Mouse (Mus musculus): ENCODE data around the gene Gm16368.
"Not testable (repeated sequence)": the region's sequence is repeated elsewhere in the genome, so short reads cannot be mapped to it uniquely, and the experiment has no call there.

Gene Gm16368

DNA sequence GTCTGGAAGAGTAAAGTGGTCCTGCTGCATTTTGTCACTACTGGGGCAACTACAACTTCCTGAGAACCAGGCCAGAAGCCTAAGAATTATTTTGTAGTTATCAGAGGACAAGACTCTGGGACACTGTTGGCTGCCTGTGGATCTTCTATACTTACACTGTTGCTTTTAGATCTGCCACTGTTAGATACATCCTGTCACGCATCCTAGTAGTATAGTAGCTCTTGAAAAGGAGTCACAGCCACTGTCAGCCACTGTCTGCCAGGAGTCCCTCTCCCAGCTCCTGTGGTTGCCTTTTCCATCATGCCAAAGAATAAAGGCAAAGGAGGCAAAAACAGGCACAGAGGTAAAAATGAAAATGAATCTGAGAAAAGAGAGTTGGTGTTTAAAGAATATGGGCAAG, at the start of gene Gm16368:
Gene Gm16368, plus strand, starts transcription at position 301 of the 400 bp plus-strand sequence.
- not testable (repeated sequence) for DNase-seq (ENCODE audit: extremely low spot score, low read depth, low spot score)

DNA sequence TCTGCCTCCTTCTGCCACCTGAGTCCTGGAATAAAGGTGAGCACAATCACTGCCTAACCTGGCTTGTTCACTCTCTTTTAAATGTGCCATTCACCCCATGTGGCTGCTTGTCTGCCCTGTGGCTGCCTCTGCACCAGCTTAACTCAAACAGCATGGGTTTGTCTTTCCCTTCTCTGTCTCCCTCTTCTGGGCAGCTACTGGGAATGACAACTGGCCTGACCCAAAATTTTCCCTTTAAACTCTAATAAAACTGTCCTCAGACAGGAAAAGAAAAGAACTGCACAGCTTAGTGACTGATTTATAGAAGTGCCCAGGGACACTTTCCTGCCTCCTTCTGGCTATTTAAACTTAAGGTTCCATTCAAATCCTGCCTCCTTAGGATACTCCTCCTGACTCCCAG, 44.4 kb upstream of the Gm16368 start:
- DNase-seq (ENCODE audit: extremely low spot score, low read depth, low spot score), result not testable (repeated sequence)

DNA sequence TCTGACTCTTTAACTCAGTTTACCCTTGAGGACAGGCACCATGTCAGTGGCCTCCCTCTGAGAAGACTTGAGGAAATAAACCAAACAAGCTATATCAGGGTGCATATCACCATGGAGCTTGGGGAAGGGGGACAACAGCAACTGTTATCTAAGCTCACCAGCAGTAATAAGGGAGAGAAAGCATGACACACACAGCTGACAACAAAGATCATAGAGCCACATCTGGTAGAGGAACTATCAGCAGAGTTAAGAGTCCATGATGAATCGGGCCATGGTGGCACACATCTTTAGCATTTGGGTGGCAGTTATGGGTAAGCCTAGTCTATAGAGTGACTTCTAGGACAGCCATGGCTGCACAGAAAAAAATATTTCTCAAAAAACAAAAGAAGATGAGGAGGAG, 43.8 kb upstream of the Gm16368 start:
- not testable (repeated sequence) for DNase-seq (ENCODE audit: extremely low spot score, low read depth, low spot score)

DNA sequence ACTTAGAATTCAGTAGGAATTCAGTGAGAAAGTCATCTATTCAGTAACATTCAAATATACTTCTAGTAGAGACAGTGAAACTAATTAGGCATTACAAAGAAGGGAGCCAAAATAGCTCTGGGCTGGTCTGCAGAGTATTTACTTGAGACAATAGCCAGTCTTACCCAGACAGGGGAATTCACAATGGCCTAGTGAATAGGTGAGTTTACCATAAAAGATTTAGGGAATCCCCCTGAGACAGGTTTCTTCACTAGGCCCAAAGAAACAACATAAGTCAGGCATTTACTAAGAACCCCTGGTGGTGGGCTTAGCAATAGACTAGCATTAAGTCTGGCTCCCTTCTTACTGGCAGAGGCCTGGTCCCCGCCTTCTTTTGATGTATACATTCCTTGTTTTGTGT, 38.3 kb upstream of the Gm16368 start:
- DNase-seq (ENCODE audit: extremely low spot score, low read depth, low spot score), result not testable (repeated sequence)
